Mouse (Mus musculus): ENCODE data around the gene Rtn2.

- TF ChIP-seq CTCF (IDR thresholded peaks at IDR 0.05; ENCODE audit: low read depth) (peak; percentile 15; the same call in 1 of the 2 replicates), EP300 (IDR thresholded peaks at IDR 0.05; ENCODE audit: low read depth) (no peak)
Measured at GRCm38 (mm10) chr7:19307739-19308453, 25.5 kb downstream of the Rtn2 start.
